Mouse (Mus musculus) right cerebral cortex, postnatal 10 days (tissue): ENCODE measurements around the gene Susd6.

Experiments
- DNase-seq, 2 experiments: peaks; one replicate each; pipeline ENCODE4 v3.0.0; 2021; ENCODE audit warnings: low spot score in 2 of 2

The Susd6 gene

DNA sequence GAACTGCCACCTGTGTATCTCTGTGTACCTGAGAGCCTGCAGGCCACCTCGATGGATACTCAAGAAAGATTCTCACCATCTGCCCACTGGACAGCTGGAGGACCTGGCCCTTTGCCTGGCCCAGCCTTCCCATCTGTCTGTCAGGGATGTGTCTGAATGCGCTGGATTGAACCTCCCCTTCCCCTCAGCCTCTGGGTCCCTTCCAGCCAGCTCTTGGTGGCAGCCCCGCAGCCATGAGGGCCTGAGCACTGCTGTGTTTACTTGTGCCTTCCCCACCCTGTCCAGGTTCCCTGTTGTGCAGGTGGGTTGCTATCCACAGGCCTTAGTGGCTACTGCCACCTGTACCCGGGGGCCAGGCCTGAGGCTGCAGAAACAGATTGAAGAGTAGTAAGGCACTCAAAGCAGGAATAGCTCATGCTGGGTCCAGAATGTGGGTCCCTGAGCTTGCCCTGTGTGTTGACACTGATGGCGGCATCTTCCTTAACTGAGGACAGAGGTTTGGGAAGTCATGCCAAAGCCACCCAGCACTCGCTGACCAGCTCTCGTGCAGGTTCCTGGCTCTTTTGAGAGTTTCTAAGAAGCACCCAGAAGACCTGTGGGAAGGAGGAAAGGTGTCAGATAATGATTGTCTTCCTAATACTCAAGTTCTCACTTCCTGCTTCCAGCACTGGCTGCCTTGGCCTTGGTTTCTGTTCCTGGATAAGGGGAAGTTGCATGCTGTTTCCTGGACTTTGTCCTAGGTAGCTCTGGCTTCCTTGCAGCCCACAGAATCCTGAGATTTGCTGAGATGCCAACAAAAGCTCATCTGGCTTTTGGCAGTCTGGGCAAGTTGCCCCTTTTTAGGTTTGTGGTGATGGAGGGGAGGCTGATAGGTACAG lies 87.1 kb downstream of the Susd6 start:
- peak in 1 of 2 experiments; percentile 34 for DNase-seq

DNA sequence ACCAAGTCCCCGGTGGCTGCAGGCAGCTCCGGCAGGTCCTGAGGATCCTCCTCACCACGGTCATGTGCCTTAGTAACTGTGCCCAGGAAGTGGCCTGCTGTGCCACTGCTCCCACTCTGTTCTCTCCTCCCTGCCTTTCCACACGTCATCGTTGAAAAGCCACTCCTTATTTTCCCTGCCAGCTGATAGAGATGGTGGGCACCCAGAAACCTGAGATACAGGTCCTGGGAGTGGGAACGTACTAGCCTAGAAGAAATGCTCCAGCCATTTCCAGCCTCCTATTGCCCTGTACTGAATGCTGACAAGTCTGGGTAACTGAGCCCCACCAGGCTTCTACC lies 87.8 kb downstream of the Susd6 start:
- no peak for DNase-seq

DNA sequence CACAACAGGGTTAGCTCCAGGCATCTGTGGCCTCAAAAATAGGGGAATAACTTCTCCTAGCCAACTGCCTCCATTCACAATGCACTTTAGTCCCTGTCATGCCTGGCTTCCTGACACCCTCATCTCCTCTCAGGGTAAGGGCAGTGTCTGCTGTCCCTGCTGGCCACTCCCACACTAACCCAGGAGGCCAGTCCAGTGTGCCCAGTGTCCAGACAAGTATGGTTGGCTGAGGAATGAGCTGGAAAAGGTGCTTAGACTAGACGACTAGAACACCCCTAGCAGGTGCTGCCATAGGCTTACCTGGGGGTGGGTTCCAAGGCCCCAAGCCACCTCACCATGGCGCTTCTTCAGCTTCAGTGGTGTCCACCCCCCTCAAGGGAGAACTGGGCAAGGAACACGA lies 88.3 kb downstream of the Susd6 start:
- DNase-seq, result no peak

DNA sequence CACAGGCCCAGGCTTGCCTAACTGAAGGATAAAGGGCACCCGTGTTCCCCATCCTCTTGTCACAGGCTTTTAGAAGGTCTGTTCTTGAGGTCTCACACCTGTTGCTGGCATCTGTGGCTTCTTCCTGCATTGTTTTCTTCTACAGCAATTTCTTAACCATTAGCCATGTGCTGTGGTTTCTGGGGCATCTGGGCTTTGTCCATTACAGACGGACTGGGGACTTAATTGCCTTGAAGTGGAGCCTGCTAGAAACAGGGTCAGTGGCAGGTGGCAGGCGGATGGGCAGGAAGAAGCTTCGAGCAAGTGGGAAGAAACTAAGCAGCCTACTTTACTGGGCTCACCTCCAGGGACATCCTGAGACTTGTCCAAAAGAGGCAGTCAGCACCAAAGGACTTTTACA lies 89.0 kb downstream of the Susd6 start:
- DNase-seq, result no peak

DNA sequence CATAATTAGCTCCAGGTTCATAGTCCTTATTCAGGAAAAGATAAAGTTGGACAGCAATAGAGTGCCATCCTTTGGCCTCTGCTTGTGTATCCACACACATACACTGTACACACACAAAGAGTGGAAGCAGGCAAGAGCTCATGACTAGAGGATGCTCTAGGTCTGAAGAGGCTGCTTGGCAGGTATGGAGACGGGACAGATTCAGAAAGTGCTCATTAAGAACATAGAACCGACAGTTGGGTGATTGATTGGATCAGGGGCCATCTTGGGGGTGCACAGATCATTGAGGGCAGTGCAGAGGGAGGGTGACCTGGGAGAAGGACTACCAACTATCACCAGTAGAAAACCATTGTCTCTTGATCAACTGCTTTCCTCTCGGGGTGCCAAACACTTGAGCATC lies 90.8 kb downstream of the Susd6 start:
- no peak for DNase-seq

DNA sequence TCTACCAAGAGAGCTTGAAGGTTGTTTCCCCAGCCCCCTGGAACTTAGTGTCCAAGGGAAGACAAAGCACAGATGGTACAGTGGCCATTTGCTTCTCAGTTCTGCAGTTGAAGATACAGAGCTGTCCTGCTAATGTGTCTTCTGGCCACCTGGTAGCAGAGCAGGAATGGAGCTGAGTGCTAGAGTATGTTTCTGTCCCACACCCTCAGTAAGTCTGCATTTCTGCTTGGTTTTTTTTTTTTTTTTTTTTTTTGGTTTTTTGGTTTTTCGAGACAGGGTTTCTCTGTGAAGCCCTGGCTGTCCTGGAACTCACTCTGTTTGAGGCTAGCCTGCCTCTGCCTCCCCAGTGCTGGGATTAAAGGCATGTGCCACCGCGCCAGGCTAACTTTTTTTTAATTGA lies 93.0 kb downstream of the Susd6 start:
- DNase-seq, result no peak

DNA sequence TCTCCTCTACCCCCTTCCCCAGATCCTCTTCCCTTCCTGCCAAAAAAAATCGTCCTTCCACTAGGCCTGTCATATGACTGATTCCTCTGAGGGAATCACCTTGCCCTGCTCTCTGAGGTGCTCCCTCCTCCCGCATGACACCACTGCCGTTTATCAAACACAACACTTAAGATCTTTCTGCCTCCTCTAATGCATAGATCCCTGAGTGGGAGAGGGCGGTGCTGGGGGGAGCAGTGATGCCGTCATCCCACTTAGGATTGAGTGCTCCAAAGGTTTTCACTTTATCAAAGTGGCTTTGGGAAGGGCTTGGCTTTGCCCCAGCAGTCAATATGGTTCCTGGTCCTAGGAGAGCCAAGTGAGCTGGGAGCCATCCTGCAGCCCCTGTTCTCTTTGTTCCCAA lies 93.6 kb downstream of the Susd6 start:
- DNase-seq, result peak in 1 of 2 experiments; percentile 19

DNA sequence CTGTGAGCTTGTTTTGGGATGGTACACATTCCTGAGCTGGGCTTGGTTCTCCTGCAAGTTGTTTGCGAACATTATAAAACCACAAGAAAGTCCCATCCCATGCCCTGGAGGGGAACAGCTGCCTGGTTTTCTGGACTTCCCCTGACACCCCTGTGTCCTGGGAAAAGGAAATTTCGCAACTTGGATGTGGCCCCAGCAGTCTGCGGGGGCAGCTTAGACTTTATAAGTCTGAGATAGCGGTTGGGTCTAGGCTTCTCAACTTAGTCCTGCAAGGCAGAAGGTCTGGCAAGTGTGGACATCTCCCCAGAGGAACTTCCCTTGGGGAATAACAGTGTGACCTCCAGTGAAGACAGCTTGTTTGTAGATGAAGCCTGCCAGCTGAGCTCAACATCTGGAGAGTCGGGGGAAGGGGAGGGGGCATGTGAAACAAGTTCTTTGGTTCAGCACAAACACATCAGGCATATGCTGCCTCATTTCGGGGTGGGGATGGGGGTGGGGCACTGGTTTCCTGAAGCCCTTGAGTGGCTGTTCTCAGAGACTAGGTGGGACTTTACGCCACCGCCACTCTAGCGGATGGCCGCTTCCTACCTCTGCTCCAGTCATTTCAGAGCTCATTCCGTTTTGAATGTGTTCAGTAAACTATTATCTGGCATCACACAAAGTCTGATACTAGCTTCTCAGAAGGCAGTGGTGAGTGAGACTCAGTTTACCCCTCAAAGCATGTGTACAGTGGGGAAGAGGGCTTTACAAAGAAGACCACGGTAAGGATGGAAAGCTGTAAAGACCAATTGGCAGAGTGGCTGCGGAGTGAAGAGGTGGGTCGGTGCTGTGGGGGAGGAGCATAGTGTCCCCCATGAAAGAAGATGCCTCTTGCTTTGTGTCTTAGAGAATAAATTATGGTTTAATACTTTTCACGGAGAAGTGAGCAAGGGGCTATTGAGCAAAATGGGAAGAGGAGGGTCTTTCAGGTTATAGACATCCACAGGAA lies 95.3 kb downstream of the Susd6 start:
- DNase-seq, result peak in 1 of 2 experiments; percentile 23

DNA sequence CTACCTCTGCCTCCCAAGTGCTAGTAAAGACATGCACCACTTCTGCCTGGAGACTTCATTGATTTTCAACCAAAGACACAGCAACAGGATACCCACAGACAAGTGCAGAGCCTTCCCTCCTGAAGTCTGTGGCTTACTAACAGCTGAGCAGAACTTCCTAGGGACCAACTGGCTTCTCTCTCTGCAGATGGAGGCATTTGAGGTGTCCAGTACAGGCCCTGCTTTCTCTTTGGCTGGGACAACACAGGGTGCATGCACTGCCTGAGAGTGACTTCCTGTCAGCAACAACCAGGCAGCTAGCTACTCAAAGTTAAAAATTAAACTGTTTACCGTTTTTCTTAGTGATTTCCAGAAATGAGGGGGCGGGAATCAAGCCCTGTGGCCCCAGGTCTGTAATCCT lies 96.7 kb downstream of the Susd6 start:
- DNase-seq, result no peak

DNA sequence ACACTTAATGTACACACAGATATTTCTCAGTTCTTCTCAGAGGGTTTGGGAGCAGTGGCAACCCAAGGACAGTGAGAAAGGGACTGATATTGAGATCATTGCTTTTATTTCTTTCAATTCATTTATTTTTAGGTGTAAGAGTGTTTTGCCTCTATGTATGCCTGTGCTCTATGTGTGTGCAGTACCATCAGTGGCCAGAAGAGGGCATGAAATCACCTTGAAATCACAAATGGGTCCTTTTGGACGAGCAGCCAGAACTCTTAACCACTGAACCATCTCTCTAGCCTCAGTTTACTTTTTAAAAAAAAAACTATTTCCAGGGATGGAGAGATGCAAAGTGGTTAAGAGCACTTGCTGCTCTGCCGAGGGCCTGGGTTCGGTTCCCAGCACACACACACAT lies 99.0 kb downstream of the Susd6 start:
- DNase-seq, result no peak

DNA sequence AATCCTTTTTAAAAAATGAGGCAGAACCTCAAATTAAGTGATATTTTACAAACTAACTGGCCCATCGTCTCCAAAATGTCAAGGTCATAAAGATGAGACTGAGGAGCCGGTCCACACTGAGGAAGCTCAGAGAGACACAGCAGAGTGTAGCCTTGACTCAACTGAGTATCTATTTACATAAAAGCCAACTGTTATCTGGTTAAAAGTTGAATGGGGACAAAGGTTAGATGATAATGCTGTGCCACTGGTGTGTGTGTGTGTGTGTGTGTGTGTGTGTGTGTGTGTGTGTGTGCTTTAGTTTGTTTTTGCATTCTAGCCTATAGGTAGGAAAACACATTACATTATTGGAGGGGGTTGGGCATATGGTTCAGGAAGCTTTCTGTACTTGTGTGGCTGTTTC lies 100.8 kb downstream of the Susd6 start:
- DNase-seq, result no peak

DNA sequence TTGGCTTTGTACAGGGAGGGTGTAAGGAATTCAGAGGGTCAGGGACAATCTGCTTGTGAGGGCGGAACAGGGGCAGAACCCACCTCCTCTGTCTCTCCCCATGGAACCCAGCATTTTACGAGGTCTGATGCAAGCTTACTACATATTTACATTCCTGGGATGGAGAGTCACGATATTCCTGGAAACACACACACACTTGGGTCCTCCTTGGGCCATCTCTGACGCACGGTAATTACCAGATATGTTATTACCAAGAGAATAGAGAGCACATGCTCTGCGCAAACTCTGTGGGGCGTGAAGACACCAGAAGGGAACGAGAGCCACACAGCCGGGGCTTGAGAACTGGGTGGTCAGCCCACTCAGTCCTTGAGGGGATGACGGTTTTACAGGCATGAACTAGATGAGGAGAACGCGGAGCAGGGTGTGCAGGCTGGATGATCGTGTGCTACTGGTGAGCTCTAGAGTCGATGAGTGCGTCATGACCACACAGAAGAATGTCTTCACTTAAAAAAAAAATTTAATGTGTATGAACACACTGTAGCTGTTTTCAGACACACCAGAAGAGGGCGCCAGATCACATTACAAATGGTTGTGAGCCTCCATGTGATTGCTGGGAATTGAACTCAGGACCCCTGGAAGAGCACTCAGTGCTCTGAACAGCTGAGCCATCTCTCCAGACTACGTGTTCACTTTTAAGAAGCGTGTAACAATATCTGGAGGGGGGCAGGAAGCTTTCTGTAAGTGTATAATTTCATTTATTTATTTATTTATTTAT lies 103.6 kb downstream of the Susd6 start:
- DNase-seq, result peak in 1 of 2 experiments; percentile 22

DNA sequence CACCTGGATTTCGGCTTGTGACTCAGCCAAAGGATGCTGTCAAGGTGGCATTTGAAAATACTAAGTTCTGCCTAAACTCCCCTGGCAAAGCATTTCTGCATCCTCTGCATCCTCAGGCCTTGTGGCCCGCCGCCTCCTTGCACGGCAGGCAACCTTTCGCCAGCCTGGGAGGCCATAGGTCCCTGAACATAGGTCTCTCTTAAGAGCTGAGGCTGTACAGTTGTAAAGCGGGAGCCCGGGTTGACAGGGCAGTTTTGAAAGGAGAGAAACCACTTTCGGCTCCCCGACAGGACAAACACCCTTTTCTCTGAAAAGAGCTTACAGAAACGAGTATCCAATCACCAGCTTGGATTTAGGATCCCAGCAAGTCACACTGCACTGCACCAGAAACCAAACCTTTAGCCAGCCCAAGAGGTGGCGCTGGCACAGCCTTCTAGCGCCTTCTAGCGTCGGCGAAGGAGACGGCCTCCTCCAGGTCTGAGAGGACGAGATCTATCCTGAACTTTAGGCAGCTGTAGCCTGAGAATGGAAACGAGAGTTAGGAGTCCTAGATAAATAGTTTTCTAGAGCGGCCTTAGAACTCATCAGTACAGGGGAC lies 104.8 kb downstream of the Susd6 start:
- DNase-seq, result peak; percentile 80 to 84

DNA sequence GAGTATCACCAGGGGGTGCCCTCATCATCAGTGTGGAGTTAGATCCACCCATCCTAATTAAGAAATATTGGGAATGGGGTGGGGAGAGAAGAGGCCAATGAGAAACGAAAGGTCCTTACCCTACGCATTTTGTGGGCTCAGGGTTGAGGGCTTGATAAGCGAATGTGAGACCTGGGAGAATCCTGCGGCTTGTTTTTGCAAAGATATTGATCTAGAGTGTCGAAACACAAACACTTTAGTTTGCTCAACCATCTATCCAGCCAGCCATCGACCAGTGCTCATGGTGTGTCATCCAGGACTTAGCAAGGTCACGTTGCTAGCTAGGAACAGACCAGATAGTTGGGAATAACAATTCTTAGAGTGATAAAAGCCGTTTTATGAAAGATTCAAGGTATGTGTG lies 119.3 kb downstream of the Susd6 start:
- DNase-seq, result no peak

DNA sequence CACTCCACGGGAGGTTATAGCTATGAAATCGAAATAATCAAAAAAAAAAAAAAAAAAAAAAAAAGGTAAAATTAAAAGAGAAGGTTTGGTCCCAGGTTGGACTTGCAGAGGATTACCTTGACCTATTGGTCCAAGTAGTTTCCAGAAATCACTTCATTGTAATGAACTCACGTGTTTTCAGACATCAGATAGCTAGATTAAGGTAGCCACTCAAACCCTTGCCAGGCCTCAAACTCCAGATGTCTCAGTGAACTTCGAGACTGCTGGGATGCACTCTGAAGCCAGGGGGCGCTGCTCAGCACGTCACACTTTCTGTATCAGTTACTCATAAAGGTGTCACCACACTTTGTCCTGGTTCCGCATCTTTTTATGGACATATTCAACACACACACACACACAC lies 127.5 kb downstream of the Susd6 start:
- no peak for DNase-seq

DNA sequence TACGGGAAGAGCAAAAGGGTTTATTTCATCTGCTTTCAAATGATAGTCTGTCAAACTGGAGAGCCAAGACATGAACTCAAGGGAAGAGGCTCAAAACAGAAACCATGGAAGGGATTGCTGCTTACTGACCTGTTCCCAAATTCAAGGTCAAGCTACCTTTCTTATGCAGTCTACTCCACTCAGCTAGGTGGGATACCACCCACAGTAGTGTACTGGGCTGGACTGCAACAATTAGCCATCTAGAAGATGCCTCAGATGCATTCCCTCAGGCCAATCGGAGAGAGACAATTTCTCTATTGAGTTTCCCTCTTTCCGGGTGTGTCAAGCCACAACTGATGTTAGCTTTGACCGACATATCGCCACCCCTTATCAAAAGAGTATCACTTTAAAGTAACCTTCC lies 131.0 kb downstream of the Susd6 start:
- DNase-seq, result no peak

DNA sequence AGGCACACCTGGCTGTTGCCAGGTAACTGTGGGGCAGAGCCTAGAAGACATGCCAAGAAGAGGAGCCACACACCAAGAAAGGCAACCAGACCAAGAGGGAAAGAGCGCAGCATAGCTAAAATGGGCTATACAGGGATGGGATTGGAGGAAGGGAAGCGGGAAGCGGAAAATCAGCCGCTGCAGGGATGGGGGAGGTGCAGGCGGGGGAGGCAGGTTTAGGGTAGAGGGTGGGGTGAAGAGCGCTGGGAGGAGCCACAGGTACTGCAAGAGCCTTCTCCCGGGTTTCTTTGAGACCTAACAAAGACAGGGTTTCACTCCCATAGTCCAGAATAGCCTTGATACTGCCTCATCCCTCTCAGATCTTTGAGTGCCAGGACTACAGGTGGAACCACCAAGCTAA lies 132.6 kb downstream of the Susd6 start:
- peak; percentile 59 to 67 for DNase-seq

DNA sequence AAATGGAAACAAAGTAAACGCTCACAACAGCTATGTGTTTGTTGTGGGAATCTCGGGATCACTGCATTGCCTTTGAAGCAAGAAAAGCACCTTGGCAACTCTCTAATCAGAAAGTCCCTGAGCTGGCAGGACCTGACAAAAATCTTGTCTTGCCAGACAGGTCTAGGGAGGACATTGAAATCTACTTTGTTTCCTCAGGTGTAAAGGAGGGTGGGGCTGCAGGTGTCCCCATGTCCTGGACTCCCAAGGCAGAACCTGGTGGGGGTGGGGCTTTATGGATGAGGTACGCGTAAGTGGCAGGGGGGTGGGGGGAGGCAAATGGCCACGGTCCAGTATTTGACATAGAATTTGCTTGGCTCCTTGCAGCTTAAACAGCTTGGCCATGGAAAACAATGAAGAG lies 133.3 kb downstream of the Susd6 start:
- DNase-seq, result no peak

DNA sequence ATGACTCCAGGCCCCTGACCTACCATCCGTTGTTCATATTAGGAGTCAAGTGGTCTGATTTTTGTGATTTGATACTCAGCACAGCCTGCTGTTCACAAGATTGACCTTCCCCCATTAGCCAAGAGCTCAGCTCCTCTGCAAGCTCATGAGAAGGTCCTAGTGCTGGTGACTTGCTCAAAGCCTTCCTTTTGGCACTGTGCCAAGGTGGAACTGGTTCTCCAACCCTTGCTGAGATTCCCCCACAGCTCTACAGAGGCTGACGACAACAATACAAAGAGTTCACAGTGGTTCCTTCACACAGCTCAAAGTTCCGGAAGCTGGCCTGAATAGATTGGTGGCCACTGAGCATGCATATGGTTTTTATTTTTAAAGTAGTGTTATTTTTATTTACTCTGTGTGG lies 133.9 kb downstream of the Susd6 start:
- peak; percentile 56 to 67 for DNase-seq

DNA sequence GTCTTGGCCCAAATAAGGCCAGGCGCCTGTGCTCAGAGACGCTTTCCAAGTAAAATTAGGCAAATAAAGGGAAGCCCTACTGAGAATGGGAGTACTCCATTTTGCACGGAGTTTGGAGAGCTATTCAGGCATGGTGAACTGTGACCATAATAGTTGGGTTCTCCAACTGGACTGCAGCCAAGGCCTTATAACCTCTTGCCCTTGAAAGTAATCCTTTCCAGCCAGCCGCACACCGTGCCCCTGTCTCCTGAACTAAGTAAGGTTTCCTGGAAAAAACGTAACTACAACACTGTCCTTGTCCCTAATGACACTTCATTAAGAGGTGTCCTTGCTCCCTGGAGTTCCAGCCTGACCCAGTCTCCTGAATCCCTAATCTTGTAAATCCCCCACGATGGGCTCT lies 135.6 kb downstream of the Susd6 start:
- DNase-seq, result no peak

DNA sequence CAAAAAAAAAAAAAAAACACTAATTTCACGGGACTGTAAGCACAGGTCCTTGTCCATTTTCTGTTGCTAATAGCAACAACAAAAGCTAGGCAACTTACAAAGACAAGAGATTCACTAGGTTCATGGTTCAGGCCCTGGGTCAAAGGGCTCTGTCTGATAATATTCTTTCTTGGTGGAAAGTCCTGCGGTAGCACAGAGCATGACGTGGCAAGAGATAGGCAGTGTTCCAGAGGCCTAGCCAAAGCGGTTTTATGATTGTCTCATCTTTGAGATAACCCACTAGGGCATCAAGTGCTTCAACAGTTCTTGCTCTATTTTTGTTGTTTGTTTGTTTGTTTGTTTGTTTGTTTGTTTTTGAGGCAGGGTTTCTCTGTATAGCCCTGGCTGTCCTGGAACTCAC lies 136.2 kb downstream of the Susd6 start:
- DNase-seq, result no peak

DNA sequence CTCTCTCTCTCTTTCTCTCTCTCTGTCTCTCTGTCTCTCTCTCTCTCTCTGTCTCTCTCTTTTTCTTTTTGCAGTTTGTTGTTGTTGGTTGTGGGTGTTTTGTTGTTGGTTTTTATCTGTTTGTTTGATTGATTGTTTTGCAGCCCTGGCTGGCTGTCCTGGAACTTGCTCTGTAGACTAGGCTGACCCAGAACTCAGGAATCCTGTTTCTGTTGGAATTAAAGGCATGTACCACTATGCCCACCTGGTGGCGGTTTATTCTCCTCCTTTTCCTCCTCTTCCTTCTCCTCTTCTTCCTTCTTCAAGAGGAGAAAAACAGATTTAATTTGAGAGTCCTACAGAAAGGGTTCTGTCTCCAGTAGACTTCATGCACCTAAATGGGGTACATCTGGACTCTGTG lies 137.2 kb downstream of the Susd6 start:
- DNase-seq, result no peak
